Mouse (Mus musculus): ENCODE measurements around the gene Aatk.

Aatk gene

DNA sequence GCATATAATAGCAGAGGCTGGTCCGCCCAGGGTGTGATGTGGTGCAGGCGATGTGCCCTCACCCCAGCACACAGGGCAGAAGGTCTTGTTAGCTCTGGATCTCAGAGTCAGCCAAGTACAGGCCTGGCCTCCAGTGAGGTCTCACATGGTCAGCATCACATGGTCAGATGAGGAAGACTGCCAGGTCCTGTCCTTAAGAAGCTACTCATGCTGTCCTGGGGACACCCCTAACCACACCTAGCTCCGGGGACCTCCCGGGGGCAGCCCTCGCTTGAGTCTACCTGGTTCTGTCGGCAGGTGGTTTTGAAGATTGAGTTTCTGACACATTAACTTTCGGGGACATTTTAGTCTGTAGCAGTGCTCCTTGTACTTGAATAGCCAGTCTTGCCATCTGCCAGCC is 58.6 kb downstream of the Aatk start:
- no peak for DNase-seq (ENCODE audit: low spot score)

DNA sequence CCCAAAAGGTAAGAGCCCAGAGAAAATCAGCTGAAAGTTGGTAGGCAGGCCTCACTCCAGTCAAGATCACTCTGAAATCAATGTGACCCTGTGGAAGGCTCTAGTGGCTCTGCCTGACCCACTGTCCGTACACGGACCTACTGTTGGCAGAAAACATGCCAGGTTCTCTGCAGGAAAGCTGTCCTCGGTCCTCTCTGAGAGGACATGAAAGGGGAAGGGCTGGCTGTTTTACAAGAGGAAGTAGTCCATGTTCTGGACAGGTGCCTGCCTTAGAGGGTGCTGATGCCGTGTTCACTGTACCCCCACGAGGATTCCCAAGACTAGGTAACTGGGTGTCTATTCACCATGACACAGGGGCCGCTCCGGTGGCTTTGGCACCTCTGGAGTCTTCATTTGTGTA is 59.1 kb downstream of the Aatk start:
- DNase-seq (ENCODE audit: low spot score): no peak

DNA sequence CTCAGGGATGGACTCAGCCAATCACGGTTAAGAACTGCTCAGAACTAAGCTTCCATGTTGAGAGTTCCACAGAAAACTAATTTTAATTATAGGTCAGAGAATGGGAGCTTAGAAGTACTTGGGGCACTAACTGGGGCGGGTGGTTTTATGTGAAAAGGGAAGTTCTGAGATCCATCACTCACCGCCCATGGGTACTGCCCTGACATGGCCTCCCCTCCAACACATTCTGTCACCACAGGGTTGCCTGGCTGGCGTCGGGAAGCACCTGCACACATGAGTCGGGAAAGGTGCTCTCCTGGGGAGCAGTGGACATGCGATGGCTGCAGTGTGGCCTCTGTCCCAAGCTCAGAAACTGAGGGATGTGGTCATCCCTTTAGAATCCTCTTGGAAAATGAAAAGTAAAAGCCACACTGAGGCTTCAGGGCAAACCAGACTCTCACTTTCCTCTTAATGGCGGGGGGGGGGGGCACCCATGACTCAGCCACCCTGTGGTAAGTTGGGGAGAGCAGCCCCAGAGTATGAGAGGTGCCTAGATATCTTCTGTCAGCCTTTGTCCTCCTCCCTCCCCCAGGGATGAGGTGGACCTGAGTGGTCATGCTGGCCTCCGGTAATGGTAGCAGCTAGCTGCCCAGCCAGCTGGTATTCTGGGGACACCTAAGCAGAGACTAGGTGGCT is 60.1 kb downstream of the Aatk start:
- no peak for DNase-seq (ENCODE audit: low spot score)

DNA sequence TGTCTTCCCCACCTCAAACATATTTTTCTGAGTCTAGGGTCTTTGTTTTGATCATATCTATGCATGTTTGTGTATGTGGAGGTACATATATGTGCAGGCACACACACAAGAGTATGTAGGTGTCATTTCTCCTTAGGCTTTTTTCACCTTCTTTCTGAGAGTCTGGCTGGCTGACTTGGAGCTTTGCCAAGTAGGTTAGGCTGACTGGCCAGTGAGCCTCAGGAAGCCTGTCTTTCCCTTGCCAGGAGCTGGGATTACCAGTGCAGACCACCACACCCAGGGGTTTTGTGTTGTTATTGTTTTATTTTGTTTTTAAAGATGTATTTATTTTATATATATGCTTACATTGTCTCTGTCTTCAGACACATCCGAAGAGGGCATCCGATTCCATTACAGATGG is 63.8 kb downstream of the Aatk start:
- DNase-seq (ENCODE audit: low spot score): no peak

DNA sequence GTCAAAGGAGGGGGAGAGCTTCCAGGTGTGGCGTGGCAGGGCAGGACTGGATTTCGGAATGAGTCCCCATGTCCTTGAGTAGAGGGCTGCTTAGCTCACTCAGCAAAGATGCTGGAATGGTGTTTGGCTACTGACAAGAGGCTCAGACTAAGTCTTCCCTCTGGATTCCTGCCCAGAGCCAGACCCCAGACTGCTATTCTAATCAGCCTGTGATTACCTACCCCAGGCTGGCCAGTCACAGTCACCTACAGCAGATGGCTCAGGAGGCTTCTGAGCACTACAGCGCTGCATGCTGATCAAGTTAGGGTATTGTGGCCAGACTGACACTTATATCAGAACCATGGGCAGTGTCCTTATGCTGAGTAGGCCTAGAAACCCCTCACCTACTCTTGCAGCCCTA is 64.7 kb downstream of the Aatk start:
- DNase-seq (ENCODE audit: low spot score): no peak

DNA sequence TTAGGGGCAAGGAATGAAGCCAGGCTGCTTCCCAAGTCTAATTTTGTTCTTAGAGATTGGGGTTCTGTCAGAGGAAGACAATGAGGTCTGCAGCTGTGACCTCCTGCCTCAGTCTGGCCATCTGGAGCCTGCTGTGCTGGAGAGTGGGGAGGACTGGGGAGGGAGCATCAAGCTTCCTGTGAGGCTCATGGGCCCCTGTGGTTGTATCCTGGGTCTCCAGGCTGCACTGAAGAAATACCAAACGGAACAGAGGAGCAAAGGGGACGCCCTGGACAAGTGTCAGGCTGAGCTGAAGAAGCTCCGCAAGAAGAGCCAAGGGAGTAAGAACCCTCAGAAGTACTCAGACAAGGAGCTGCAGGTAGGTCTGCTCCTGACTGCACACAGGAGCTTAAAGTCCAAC is 65.2 kb downstream of the Aatk start:
- DNase-seq (ENCODE audit: low spot score): no peak

DNA sequence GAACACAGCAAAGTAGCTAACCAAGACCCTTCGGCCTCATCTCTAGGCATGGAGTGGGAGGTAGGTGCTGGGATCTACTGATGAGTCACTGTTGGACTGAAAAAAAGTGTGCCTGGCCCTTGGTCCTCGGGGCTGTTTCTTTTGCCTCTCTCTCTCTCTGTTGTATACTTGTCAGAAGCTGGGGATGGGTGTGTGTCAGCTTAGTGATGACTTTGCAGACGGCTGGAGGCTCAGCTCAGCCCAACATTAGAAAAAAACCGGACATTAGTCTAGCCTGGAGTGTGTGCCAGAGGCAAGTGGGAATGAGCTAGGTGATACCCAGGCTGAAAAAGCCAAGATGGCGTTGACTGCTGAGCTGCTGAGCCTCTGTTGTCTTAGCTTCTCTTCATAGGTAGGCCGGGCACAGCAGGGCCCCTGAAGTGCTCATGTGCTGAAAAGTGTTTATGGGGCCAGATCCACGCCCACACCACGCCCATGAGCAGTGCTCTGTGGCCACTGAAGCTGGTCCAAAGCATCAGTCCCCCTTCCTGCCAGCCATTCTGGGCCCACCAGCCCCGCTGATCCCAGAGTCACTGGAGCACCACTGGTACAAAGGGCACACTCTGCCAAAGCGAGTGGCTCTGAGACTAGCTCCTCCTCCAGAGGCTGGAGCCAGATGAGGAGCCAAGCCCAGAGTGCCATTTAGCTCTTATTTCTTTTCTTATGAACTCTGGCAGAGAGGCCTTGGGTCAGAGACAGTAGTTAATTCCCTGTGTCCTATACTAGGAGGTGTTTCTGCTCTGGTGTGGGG is 67.2 kb downstream of the Aatk start:
- DNase-seq (ENCODE audit: low spot score): no peak

DNA sequence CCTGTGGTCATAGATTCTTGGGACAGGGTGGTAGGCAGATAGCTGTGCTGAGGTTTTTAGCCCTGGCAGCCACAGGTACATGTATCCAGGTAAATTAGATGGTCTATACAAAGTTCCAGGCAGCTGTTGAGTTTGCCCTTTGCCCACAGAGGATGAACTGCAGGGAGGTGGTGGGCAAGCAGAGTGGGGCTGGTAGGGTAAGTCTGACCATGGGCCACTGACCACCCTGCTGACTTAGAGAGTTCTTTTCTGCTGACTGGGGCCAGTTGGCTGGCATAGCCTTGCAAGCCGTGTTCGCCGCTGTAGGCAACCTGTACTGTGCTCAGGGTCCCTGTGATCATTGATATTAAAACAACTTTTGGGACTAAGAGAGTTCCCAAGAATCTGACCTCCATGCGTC is 68.3 kb downstream of the Aatk start:
- DNase-seq (ENCODE audit: low spot score): no peak

DNA sequence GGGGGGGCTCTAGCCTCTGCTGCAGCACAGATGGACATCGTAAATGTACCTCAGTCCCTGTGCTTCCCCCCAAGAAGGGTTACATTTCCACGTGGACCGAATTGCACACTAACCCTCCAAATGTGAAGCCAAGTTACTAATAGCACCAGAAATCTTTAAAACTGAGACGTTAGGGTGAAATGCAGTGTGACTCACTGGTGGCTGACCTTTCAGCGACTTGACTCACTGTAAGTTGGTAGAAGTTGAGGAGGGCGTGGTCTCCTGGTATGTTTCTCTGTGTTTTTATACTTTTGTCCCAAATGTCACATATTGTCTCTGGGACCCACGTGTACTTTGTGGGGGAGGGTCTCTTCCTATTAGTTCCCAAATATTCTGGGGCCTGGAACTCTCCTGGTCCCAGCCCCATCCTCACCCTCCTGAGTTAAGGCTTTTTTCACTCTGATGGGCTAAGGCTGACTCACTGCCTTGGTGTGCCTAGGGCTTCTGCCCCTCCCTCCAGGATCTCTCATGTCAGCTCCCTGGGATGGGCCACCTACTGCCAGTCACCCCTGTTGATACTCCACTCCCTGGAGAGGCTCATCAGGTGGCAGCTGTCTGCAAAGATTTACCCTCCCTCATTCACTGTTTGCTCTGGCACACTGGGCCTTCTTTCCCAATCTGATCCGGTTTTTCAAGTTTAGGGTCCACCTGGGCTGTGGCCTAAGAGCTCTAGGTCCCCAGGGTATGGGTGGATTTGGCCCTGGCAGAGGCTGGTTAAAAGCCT is 71.0 kb downstream of the Aatk start:
- peak; percentile 78 for DNase-seq (ENCODE audit: low spot score)

DNA sequence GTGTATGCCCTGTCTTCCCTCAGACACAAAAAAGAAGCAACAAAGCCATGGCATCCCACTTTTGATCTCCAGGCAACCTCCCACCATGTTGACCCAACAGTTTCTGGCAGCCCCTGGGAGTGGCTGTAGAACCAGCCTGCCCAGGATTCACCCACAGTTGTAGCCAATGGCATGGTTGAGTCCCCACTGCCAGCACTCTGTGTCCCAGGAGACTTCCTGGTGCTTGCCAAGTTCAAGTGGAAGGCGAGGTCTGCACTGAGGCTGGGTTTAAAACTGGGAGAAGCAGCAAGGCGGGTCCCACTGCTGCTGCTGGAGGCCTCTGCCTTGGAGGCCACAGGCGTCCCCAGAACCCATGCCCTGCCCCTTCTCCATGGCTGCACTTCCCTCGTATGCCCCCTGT is 73.2 kb downstream of the Aatk start:
- peak; percentile 66 for DNase-seq (ENCODE audit: low spot score)

DNA sequence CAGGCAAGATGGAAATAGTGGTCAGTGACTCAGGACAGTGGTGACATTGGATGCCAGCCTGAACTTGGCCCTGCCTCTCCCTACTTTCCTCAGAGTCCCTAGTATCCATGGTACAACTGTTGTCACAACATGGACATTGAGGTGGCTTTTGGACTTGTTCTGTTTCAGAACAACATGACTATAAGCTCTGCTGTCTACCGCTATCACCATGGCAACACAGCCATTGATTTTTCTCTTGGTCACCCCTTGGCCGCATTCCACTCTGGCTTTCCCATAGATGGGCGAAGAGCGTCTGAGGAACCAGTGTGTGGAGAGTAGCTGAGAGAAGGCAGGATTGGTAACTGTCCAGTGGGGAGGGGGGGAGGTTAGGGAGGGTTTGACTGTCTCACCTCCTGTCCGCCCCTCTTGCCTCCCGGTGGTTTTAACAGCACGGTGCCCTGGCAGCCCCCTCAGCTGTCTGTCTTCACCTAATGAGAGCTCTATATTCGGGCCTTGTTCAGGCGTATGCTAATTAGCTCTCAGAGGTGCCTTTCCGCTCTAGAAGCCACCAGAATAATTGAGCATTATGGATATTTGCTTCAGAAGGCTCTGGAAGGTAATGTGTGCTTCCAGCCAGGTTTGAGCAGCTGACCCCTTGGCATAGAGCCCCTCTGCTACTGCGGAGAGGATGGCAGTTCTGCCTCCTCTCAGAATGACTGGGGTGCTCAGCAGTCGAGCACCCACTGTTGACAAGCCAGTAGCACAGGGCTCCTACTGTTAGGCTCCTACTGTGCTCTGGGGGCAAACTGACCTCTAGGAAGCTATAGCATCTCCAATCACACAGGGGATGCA is 76.7 kb downstream of the Aatk start:
- no peak for DNase-seq (ENCODE audit: low spot score)

DNA sequence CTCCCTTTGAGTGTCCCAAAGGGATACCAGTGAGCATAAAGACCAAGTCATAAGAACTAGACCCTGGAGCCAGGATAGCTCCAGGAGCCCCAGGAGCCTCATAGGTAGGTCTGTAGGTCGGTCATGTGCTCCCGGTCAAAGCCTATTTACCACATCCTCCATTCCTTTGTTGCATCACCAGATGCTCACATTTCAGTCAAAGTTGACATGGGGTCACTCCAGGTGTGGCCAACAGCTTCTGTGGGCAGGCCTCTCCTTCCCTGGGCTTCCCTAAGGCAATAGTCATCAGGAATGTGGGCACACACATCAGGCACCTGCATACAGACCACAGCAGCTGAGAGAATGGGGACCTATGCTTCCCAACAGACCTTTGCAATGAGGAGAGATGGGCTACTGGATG is 79.1 kb downstream of the Aatk start:
- no peak for DNase-seq (ENCODE audit: low spot score)

DNA sequence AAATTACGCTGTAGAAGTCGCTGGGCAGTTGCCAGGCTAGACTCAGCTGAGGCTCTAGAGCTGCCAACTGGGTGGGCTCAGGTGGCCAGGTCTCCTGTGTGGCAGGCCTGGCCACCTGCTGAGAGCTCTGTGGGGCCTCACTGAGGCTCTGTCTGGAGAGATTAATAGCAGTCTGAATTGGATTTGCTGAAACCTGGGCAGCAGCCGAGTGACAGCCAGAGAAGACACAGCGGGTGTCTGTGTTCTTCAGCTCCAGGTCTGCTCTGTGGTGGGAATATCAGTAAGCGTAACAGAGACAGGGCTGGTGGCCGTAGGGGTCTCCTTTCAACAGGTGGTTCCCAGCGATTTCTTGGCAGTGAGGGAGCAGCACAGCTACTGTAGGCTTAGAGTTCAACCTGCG is 79.6 kb downstream of the Aatk start:
- no peak for DNase-seq (ENCODE audit: low spot score)

DNA sequence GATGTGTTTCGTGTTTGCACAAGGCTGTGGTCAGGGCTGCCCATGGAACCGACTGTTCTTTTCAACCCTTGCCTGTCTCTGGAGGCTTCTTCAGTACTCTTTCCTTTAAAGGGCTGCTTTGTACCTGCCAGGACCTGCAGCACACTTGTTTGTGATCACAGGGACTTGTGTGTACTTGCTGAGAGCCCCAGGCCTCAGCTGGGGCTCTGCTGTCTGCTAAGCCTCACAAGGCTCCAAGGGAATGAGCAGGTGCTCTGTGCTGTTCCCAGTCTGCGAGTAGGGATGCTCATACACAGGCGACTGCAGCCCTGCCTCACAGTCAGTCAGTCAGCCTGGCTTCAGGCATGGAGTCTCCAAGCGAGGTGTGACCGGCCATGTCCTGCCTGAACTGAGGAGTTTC is 80.7 kb downstream of the Aatk start:
- no peak for DNase-seq (ENCODE audit: low spot score)

DNA sequence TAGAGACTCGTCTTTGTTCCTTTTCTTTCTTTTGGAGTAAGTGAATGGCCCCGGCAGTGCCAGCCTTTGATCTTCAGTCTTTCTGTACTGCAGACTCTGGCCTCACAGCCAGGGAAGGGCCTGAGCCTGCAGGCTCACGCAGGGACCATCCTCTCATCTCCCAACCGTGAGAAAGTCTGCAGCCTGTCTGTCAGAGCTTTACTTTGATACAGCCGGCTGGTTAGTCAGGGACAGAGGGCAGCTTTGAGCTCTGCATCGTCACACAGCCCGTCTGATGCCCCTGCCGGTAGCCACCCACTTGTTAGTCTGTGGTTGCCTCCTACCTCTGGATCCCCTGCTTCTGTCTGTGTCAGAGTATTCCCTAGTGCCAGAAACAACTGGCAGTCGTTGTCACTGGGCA is 81.9 kb downstream of the Aatk start:
- no peak for DNase-seq (ENCODE audit: low spot score)

DNA sequence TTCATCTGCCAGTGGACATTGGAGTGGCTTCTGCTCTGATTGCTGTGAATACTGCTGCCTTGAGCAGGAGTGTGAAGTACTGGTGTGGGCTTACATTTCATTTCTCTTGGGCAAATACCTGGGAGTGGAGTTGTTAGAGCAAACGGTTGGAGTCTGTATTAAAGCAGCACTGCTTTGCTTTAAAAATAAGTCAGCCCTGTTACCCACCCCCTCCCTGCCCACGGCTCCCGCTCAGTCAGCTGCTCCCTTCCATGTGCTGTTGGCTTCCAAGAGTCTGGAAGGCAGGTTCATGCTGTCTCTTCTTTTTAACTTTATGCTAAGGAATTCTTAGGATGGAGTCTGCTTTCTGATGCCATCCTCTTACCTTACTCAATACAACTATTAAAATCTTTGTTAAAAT is 85.5 kb downstream of the Aatk start:
- DNase-seq (ENCODE audit: low spot score): no peak

DNA sequence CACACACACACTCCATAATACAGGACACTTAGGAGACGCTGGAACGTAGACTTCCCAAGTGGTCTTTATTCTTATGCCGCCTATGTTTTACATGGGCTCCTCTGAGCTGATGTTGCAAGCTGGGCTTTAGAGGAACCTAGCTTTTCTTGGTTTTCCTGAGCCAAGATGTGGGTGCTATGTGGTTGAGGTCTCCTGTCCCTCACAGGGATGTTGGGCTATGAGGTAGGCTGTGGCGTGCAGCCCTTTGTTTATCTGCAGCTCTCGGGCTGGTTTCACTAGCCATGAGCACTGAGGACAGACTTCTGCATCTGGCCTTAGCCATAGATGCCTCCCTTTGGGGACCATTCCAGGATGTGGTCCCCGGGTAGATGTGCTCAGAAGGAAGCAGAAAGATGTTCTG is 86.3 kb downstream of the Aatk start:
- no peak for DNase-seq (ENCODE audit: low spot score)

DNA sequence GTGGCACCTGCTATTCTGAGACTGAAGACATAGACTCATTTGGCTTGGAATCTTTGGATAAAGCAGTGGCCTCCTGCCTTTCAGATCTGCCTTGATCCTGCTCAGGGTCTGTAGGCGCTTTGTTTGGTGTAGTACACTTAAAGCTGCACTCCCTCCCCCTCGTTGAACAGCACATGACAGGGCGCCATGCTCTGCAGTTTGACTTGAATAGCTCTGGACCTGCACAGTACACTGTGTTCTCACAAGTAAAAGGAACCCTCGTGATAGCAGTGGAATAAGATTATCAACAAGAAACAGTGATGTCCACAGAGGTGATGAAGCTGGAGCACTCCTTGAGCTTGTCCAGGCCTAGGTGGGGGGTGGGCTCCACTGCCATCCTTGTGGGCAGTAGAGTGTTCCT is 87.3 kb downstream of the Aatk start:
- no peak for DNase-seq (ENCODE audit: low spot score)

DNA sequence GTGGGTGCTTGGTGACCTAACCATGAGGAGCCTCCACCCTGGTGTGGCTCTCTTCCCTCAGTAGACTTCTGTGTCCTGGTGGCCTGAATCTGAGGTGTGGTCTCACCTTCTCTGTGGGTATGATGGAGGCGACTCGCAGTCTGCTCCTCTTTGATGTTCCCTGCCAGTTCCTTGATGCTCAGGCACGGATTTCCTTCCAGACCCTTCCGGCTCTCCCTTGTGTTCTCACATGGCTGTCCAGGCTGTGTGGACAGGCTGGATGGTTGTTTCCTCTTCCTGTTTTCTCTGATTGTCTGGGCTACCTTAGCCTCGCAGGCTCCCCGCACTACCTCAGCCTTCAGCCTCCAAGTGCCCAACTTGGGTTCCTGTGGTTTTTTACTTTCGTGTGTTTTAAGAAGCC is 88.1 kb downstream of the Aatk start:
- DNase-seq (ENCODE audit: low spot score): no peak
